Mouse (Mus musculus) ES-Bruce4 (cell line): ENCODE measurements around the gene Wdr46. TPM values are rescaled to one million over a fixed set of nuclear protein-coding genes. Genes with fewer than 3 reads are reported as not detected.

ENCODE experiments used
- H3K27ac ChIP-seq: 2 replicates; pipeline ENCODE4 v1.5.1; 2012; ENCODE audit warnings: low read length, inconsistent platforms; ENCODE audit not compliant: insufficient read depth
- H3K27me3 ChIP-seq: 2 replicates; pipeline ENCODE4 v1.6.1; 2012; ENCODE audit warnings: mild to moderate bottlenecking, low read length, inconsistent platforms; ENCODE audit not compliant: control insufficient read depth, poor library complexity, insufficient read depth, severe bottlenecking
- H3K36me3 ChIP-seq: 2 replicates; pipeline ENCODE4 v1.6.1; 2012; ENCODE audit warnings: inconsistent platforms, mild to moderate bottlenecking, low read length, moderate library complexity; ENCODE audit not compliant: control insufficient read depth, poor library complexity, insufficient read depth, severe bottlenecking
- H3K4me1 ChIP-seq: one replicate; pipeline ENCODE4 v1.8.1; 2011; ENCODE audit warnings: low read length; ENCODE audit not compliant: control insufficient read depth, insufficient read depth
- H3K4me3 ChIP-seq: 2 replicates; pipeline ENCODE4 v1.5.1; 2011; ENCODE audit warnings: low read depth, mild to moderate bottlenecking, low read length
- H3K9ac ChIP-seq: 2 replicates; pipeline ENCODE4 v1.6.1; 2012; ENCODE audit warnings: low read depth, mild to moderate bottlenecking, inconsistent platforms; ENCODE audit not compliant: poor library complexity, severe bottlenecking
- H3K9me3 ChIP-seq: replicated peaks from 2 replicates; pipeline ENCODE4 v1.6.1; 2012; ENCODE audit warnings: mild to moderate bottlenecking, low read length, inconsistent platforms; ENCODE audit not compliant: control insufficient read depth, poor library complexity, insufficient read depth, severe bottlenecking
- CTCF ChIP-seq: IDR thresholded peaks from one replicate; pipeline ENCODE4 v1.8.1; 2011; ENCODE audit warnings: low read depth, low read length
- EP300 ChIP-seq: IDR thresholded peaks from 2 replicates; pipeline ENCODE4 v1.6.1; 2011; ENCODE audit warnings: low read depth, low read length; ENCODE audit not compliant: insufficient read depth
- POLR2A ChIP-seq: IDR thresholded peaks from one replicate; pipeline ENCODE4 v1.8.1; 2011; ENCODE audit warnings: low read length; ENCODE audit not compliant: insufficient read depth
- polyA plus RNA-seq: library from polyadenylated mRNA; stranded (reverse); fragments of >200 nt; gene quantifications from 2 replicates; pipeline ENCODE4 v1.2.4, GENCODE M21; 2011; ENCODE audit warnings: low read depth; ENCODE audit not compliant: missing spikeins, insufficient read depth, insufficient read length

Gene Wdr46
- polyA plus RNA-seq, 1 experiment: 25.3 TPM

DNA sequence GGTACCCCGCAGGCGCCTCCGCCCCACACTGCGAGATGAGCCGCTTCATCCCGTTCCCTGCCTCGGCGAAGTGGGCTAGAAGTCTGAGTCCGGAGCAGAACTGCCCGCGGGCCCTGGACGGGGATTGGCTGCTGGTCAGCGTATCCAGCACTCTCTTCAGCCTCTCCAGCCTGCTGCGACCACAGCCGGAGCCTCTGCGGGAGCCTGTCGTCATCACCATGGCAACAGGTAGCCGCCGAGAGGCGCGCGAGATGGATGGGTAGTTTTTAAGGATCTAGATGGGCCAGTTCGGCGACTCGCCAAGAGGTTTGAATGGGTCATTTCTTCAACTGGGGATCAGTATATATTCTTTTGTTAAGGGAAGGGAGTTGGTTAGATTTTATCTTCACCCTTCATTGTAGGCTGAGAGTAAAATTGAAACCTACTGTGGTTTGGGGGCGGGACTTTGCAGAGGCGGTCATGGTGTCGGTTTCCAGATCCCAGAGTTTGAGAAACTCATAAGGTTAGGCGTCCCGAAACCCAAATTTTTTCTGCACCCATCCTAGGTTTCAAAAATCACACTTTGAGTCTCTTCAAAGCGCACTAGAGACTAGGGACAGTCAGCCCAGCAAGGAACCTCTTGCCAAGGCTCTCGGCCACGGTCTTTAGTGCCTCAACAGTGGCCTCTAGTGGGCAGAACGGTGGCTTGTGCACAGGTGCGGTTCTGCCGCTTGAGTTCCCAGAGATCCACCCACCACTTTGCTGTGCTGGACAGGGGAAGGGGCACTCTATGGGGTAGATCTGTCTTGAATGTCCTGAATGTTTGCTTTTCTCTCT is 20.0 kb upstream of the Wdr46 start:
- TF ChIP-seq EP300: 0 out of 2 replicates have a peak, but pooled peaks have one; percentile 36
- TF ChIP-seq CTCF: peak; percentile 90
- no peak for TF ChIP-seq POLR2A
- Histone ChIP-seq H3K4me1 (peaks cover 1% of the 10 kb centered on the region), H3K27ac (no peak overlapping the region)

DNA sequence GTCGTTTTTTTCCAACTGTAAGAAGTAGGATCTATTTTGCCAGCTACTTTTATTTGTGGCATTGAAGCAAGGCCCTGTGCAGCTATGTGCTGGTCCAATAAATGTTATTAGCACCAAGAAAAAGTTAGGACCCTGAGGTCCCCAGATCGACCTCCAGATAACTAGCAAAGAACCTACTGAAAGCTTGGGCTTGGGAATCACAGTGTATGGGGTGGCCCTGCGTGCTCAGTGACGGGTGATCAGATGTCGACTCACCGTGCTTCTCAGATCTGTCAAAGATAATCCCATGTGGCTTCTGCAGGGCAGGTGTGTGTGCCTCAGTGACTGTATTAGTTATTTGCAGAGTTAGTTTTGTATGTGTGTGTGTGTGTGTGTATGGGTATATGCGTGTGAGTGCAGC is 19.1 kb upstream of the Wdr46 start:
- no peaks in the 10 kb centered on the region for H3K9me3 ChIP-seq
- no peak overlapping the region for H3K27ac ChIP-seq
- H3K36me3 ChIP-seq: no peaks in the 10 kb centered on the region
- peaks cover 1% of the 10 kb centered on the region for H3K4me1 ChIP-seq
- TF ChIP-seq POLR2A (no peak), CTCF (no peak), EP300 (no peak)
- H3K9ac ChIP-seq: no peak overlapping the region
- no peak overlapping the region for H3K4me3 ChIP-seq
- H3K27me3 ChIP-seq: no peaks in the 10 kb centered on the region

More for the DNA sequence above, 20.0 kb upstream of the Wdr46 start:
- no peaks in the 10 kb centered on the region for H3K36me3 ChIP-seq
- no peaks in the 10 kb centered on the region for H3K9me3 ChIP-seq
- H3K9ac ChIP-seq: peak overlapping the region; percentile 57
- H3K4me3 ChIP-seq: peak overlapping the region; percentile 76
- H3K27me3 ChIP-seq: no peaks in the 10 kb centered on the region

DNA sequence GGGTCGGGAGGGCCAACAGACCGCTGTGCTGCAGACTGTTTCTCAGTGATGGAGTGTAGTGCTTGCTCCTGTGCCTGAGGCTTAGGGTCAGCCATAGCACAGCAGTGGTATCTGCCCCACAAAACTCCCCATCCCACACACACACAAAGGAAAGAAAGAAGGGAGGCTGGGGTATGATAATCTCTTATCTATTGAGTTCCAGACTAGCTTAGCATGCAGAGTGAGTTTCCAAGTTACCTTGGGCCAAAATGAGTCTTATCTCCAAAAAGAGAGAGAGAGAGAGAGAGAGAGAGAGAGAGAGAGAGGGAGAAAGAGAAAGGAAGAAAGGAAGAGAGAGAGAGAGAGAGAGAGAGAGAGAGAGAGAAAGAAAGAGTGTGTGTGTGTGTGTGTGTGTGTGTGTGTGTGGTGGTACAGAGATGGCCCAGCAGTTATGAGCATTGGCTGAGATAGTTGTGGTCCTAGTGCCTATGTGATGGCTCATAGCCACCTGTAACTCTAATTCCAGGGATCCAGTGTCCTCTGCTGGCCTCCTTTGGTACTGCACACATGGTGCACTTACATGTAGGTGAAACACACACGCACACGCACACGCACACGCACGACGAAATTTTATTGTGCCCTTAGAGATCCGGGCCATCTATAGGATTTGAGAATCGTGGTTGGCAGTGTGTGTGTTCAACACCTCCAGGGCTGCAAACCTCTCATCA is 15.7 kb upstream of the Wdr46 start:
- Histone ChIP-seq H3K4me3 (no peak overlapping the region), H3K27ac (no peak overlapping the region), H3K4me1 (no peaks in the 10 kb centered on the region), H3K9ac (no peak overlapping the region), H3K27me3 (no peaks in the 10 kb centered on the region), H3K36me3 (no peaks in the 10 kb centered on the region), H3K9me3 (no peaks in the 10 kb centered on the region)
- TF ChIP-seq POLR2A (no peak), CTCF (peak; percentile 53), EP300 (no peak)

DNA sequence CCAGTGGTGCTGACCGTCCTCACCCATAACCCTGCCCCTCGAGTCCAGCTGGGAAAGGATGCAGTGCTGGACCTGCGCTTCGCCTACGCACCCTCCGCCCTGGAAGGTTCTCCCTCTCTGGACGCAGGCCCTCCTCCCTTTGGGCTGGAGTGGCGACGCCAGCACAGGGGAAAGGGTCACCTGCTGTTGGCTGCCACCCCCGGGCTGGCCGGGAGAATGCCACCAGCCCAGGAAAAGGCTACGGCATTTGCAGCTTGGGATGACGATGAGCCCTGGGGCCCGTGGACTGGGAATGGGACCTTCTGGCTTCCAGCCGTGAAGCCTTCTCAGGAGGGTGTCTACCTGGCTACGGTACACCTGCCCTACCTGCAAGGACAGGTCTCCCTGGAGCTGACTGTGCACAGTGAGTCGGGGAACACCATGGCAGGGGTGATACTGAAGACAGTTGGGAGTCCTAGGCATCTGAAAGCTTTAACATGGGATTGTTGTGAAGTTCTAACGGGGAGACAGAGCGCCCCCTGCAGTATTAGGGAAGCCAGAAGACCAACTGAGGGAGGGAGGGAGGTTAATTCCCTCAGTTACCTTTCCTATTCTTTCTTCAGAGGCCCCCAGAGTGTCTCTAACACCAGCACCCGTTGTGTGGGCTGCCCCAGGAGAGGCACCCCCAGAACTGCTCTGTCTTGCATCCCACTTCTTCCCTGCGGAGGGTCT is 14.9 kb upstream of the Wdr46 start:
- H3K27me3 ChIP-seq: no peaks in the 10 kb centered on the region
- H3K4me1 ChIP-seq: no peaks in the 10 kb centered on the region
- no peaks in the 10 kb centered on the region for H3K9me3 ChIP-seq
- no peak overlapping the region for H3K27ac ChIP-seq
- 0 out of 2 replicates have a peak overlapping the region, but pooled peaks have one; percentile 10 for H3K4me3 ChIP-seq
- TF ChIP-seq CTCF: peak; percentile 44
- no peak for TF ChIP-seq EP300
- H3K9ac ChIP-seq: no peak overlapping the region
- no peaks in the 10 kb centered on the region for H3K36me3 ChIP-seq

DNA sequence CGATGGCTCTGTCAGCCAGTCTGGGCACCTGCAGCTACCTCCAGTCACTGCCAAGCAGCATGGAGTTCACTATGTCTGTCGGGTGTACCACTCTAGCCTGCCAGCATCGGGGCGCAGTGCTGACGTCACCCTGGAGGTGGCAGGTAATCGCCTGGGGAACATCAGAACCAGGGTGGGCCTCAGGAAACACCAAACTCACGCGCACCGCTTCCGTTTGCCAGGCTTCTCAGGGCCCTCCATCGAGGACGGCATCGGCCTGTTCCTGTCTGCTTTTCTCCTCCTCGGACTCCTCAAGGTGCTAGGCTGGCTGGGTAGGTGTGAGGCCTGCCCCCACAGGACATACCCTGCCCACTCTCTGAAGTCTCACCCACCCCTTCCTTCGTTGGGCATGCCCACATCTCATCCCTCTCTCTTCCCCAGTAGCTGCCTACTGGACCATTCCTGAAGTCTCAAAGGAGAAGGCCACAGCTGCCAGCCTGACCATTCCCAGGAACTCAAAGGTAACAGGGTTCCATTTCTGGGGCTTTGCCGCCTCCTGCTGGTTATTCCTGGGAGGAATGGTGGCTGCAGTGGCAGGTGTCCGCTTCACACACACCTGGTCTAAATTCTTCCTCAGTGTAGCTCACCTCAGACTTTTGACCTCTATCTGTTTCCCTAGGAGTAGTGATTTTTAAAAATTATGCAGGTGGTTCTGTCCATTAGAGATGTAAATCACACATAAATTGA is 14.1 kb upstream of the Wdr46 start:
- H3K27me3 ChIP-seq: no peaks in the 10 kb centered on the region
- H3K9me3 ChIP-seq: no peaks in the 10 kb centered on the region
- TF ChIP-seq POLR2A (no peak), CTCF (peak; percentile 73), EP300 (no peak)
- no peak overlapping the region for H3K27ac ChIP-seq
- H3K4me1 ChIP-seq: no peaks in the 10 kb centered on the region
- H3K9ac ChIP-seq: no peak overlapping the region
- H3K36me3 ChIP-seq: no peaks in the 10 kb centered on the region
- H3K4me3 ChIP-seq: no peak overlapping the region
